Mouse (Mus musculus): Measurements from ENCODE around the gene Sema3c. TPM values are rescaled to one million over a fixed set of nuclear protein-coding genes. Genes with fewer than 3 reads are reported as not detected.
"Not testable (repeated sequence)": the region's sequence is repeated elsewhere in the genome, so short reads cannot be mapped to it uniquely, and the experiment has no call there.

The Sema3c gene
- under 1 TPM in 1 of 3 experiments, not detected in 2; 0.21 TPM for polyA plus RNA-seq (2017; shearing (Covaris generic))

DNA sequence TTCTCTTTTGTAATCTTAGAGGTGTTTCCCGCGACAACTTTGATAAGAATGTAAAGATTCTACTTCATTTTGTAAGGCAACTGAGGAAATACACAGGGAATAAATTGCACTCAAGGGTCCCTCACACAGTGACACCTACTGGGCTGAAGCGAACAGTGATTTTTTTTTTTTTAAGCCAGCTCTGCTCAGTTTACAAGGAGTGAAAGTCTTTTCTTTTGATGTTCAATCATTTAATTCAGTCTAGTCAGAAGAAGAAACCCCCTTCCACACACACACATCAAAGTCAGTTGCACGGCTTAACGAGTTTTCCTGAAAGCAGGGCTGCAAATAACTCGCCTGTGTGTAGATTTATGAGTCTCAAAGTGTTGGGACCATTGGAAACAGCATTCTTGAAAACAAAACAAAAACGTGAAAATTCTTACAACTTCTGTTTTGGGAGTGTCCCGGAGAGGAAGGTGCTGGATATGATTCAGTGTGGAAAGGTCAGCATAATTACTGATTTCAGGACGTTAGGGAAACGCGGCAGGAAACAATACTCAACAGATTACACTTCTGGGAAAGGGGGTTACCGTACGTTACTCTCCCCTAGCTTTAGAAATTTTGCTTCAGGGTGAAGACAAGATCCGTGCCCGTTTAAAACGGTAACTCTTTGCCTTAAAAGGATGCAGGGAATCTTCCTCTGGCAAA, at the start of gene Sema3c:
Gene Sema3c (plus strand): TSS at position 588 of the 687 bp plus-strand sequence.
- no peak for ATAC-seq

DNA sequence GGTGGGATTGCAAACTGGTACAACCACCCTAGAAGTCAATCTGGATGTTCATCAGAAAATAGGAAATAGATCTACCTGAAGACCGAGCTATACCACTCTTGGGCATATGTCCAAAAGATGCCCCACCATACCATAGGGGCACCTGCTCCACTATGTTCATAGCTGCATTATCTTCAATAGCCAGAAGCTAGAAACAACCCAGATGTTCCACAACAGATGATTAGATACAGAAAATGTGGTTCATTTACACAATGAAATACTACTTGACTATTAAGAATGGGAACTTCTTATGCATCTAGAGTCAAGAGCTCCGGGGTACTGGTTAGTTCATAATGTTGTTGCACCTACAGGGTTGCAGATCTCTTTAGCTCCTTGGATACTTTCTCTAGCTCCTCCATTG, 42.9 kb upstream of the Sema3c start:
- not testable (repeated sequence) for ATAC-seq

DNA sequence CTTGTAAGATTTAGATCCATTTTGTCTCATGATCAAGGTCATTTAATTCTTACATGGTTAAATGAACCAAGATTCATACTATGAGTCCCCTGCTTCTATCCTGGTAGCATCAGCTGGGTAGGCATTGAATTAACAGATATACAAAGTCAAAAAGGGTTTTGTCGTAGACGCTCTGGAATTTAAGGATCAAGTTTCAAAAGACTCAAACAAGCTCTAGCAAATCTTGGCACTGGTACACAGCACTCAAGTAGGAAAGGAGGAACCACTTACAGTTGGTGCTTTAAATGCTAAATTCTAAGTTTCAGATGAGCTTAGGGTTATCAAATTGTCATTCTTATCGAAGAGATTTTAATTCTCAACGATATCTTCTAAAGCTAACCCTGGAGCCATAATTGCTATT, 30.9 kb upstream of the Sema3c start:
- no peak for ATAC-seq

DNA sequence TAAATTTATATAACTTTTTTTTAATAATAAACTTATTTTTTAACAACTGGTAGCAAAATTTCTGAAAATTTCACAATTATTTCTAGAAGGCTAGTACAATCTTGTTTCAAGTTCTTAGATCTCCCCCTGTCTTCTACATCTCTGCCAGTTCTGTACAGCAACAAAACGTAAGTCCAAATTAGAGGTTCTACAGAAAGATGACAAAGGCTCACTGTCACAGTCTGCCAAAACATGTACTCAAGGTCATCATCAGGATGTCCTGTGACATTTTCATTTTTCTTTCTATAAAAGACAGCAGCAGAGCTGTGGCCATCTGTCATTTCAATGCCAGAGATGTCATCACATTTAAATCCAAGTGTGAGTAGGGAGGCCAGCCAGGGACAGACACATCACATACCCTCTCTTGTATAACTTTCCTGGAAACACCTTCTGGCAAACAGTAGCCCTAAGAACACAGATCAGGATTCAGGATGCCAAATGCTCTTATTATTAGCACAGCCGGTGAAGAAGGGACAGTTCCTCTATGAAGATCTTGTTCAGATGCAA, 29.1 kb upstream of the Sema3c start:
- ATAC-seq = no peak

DNA sequence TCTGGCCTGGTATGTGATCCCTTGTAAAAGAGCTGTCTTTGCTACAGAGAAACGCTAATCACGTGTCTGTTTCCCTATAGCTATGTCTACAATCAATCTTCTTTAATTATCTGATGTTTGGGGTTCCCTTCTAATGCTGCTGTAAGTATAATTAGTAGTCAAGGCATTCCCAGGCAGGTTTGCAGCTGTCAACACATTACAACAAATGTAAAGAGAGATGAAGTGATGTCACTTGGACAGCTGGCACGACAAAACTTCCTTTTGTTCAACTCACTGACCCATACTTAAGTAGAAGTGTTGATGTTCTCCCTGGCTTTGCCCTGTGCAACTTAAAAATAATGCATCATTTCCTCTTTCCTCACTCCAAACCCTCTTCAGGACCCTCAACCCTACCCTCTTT, 22.4 kb upstream of the Sema3c start:
- no peak for ATAC-seq

DNA sequence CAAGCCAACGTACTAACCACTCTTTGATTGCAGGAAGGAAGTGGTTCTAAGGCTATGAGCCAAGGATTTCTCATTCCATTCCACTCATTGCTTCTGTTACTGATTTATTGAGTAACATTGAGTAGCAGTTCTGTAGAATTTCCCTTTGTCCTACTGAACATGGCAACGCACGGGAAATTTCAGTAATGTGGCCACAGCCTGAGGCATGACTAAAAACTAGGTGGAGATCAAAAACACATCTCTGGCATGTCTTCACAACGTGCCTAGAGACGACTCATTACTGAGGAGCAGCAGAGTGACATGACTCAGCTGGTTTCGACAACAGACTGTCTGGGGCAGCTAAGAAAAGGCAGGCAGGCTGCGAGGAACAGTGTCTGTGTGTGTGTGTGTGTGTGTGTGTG, 18.0 kb upstream of the Sema3c start:
- no peak for ATAC-seq

DNA sequence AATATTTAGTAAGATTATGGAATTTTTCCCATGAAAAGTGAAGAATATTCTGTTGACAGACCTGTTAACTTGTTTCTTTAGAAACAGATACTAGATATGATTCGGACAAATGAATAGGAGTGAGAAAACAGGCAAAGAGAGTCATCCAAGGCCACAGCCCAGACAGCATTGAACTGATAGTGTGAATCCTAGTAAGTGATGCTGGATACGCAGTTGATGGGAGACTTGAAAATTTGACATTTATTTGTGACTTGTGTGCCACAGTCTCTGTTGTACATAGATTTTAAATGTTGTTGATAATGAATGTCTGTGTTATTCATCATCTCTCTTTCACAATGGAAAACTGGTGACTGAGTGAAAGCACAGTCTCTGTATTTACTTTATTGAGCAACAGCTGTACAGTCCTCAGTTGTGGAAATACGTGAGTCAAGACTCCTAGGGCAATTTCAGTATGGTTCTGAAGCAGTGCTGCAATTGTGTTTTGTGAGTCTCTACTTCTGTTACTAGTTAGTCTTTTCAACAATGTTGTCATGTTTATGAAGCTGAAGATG, 17.3 kb upstream of the Sema3c start:
- ATAC-seq = no peak

DNA sequence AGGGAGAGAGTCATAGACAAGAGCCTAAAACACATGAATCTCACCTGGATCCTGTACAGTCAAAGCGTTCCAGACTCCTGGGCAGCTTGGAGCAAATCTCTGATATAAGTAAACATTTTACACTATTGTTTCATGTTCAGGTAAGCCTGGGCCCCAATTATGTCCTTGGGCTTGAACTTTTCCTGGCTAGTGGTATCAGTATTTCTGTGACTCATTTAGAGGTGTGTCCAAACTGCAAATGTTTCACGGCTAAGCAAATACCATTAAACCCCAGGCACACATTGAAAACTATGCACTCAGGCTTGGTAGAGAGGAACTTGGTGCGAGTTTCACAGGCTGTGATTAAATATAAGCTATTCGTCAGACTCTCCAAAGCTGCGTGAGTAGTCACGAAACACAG, 2.5 kb upstream of the Sema3c start:
- no peak for ATAC-seq

DNA sequence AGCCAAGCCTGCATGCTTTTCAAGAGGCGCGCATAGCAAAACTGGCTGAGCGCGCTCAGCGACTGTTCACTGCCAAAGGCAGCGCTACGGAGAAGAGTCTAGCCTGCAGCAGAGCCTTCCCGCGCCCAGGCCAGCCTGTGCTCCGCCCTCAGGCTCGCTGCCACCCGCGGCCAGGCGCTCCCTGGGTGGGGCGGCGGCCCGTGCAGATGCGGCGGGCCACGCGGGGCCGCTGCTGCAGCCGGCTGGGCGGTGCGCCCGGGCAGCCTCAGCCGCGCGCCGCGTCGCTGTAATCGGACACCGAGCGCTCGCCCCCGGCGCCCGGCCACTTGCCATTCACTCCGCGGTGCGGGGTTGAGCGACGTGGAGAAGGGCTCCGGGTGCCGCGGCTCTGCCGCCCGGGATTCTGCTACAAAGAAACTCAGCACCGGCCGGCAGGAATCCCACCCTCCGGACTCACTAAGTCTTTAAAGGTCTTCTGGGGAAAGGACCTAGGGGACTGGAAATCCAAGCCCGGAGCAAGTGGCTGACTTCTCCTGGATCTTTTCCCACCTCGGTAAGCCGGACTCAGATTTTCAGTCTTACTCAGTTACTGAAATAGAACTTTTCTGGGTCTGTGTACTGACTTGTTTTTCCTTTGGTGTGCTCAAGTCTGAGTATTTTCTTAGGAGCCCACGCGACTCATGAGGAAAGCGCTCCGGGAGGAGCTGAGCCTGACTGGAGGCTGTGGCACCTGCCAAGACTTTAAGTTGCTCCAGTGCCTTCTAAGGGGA, 517 bp downstream of the Sema3c start:
- ATAC-seq = no peak

DNA sequence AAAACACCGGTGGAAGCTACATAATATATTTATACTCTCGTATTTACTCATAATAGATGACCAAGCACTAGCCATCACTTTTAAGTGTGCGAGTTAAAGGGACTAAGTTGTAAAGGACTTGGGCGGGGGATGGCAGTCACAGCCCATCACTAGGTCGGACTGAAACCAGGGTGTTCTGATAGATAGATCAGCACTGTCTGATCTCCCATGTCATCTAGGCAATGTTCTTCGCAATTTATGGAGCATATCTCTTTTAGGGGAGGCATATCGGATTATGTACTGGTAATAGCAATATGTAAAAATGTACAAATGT, 1.1 kb downstream of the Sema3c start:
- ATAC-seq = no peak

DNA sequence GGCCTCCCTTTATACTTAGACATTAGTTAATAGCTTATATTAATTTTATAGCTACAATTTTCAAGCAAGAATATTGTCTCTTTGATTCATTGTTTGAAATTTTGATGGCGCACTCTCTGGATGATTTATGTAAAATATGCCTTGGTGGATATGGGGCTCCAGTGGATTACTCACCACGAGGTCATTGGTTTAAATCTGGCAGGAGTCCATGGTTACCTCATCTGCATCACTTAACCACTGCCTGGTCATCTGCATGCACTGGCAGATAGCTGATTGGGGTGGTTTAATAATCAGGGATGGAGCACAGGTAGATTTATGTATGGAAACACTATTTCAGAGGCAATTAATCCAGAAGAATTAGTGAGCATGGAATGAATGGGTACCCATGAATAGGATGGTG, 2.0 kb downstream of the Sema3c start:
- ATAC-seq = no peak

DNA sequence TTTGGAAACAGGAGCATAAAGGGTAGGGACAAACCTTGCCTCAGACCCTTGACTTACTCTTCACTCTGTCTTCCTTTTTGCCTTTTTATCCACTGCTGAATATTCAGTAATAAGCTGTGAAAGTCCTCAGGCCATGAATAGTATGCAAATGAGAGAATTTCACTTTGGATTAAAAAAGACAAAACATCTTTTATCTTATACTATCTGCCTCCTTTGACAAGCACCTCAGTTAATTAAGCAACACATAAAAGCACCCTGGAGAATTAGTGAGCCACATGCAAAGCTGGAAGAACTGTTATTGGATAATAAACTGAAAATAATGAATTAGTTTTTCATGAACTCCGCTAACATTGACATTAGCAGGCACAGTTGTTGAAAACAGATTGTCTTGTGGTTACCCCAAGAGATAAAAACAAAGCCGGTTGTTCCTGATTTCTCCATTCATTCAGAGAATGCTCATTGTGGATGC, 8.0 kb downstream of the Sema3c start:
- no peak for ATAC-seq

DNA sequence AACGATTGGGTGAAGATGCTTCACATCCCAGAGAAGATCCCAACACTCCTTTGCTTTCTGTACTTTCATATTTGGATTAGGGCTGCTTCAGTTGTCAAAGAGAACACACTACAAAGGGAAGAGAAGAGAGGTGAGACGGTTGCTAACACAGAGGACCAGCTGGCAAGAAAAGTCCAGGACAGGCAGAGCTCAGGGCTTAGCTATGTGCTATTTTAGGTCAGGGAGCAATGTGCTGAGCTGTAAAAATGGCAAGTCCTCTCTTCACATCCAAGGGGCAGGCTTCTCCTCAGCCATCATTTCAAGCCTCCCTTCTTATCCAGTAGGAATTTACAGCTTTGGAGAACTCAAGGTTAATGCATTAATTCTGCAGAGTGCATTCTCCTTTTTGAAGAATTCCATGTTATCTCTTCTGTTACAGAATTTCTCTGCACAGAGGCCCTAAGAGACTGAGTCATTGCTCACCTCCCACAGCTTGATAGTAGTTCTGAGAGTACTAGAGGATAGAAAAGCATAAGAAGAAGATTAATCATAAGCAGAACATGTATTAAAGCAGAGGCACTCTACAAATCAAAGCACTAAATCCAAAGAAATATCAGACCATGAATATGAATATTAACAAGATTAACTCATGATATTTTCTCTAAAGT, 10.3 kb downstream of the Sema3c start:
- ATAC-seq = no peak

DNA sequence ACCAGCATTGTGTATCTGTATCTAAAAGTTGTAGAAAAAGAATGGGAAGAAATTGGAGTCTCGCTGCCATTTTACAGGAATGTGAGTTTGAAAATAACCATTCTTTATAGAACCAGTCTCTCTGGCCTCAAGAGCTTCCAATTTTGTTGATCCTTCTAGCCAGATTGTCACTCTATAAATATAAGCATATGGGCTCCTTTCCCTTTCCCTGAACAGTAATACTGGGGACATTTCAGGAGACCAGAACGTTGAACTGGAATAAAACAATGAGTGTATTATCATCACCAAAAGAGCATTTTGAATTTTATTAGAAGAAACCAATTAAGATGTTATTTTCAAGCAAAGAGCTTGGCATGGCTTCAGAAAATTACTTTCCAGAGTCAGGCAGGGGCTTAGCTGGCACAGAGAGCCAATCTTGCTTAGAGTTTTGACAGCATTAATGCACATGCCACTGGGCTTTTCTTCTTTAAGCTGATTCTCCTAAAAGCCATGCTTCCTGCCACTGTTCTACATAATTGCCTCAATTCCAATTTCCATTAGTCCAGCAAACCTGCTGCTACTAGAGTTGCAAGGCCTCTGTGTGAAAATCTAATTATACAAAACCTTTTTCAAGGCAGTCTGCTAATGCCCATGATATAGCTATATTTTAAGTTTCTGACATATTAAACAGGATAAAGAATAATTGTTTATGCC, 12.6 kb downstream of the Sema3c start:
- ATAC-seq = no peak

DNA sequence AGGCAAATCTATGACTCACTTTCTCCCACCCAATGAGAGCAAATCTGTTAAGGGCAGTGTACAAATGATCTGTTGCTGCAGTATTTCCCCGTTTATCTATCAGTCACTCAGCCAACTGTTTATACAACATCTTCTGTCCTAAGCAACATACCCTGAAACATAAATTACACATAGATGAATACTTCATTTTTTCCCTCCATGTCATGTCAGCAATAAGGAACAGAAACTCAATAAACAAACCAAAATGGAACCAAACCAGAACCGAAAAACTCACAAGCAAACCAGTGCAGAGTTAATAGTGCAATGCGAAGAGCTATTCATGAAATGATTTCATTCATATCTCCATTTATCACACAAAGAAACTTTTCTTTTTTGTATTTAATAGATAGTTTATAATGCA, 17.8 kb downstream of the Sema3c start:
- no peak for ATAC-seq

DNA sequence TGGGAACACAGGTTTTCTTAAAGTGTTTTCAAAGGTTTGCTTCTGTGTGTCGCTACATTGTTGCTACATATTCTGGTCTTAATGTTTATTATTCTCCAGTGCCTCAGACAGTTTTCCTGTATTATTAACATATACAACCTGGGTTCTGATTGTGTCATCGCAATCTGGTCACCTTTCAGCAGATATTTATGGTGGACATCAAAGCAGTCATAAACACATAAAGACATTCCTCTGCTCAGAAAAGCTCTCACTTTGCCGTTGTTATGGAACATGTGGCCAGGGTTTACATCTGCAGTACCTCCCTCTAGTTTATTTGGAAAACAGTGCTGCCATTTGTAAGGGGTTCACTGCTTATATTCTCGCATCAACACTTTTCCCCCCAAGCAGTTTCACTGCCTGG, 27.6 kb downstream of the Sema3c start:
- ATAC-seq = no peak

DNA sequence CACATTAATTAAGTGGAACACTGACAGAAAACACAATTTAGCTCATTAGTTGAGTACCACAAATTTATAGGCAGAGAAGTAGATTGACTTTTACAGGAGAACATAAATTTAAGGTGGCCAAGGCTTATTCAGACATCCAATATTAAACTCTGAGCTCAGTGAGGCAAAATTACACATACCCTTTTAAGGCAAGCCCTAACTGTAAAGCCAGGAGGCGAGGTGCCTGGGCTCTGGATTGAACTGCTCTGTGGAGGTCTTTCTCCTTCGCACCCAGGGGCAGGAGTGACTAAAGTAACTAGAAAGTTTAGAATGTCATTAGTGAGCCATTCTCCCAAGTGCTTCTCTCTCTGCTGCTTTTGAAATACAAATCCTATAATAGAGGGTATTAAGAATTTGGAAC, 46.5 kb downstream of the Sema3c start:
- no peak for ATAC-seq

DNA sequence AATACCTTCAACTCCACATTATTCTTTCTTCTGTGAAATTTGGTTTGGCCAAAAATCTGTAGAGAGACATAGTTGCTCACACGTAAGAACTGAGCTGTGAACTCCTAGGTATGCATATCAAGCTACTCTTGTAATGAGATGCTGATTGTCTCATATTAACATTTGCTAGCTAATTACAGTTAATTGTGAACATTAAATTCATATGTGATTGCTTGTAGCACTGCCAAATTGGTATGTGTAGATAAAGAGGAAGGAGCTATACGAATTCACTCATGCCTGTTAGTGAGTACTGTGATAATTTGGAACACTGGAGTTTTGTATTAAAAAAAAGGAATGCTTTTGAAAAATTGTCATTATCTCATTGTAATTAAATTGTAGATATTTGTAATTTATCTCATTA, 48.5 kb downstream of the Sema3c start:
- ATAC-seq = no peak

DNA sequence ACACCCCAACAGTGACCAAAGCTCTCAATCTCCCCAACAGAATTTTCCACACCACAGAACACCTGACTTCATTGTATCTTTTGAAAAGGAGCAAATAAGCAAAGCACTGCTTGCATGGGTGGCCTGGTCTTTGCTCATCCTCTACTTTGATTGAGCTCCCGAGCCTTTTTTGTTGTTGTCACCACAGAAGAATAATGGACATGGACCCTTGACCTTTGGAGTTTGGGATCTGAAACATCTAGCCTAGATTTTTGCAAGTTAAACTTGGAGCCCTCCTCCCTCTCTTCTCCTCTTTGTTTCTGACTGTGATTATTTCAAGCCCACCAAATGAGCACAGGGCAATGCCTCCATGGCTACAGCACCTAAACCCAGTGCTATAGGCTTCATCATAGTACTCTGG, 54.5 kb downstream of the Sema3c start:
- no peak for ATAC-seq

DNA sequence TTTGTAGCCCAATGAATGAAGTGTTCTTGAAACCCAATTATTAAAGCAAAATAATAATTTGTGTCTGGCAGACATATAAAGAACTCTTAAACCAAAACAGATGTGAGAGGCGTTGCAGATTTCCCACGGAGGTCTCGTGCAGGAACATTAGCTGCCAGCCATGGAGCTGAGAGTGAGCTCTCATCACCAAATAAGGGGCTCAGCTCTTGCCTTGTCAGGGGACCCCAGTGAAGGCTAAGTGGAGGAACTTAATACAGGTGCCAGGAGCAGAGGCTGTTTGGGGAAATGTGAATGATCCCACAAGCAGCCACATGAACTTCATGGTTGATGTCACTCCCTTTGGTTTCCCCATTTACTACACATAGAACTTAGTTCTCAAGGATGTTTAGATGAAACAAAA, 55.5 kb downstream of the Sema3c start:
- ATAC-seq = no peak

DNA sequence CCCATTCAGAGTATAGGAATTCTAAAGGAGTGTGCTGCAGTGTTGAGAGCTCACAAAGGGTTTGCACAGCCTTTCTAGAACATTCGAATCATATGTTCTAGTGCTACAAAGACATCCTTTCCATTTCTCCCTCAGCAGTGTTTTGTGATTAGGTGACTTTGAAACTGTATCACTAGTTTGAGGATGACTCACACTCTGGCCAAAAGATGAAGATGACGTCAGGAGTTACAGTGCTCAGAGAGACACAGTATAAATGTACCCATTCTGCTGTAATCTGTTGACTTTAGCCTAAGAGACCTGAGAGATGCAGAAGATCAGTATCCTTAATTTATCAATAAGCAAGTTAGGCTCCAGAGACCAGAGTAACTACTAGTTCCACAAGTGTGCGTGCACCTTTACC, 65.4 kb downstream of the Sema3c start:
- no peak for ATAC-seq

DNA sequence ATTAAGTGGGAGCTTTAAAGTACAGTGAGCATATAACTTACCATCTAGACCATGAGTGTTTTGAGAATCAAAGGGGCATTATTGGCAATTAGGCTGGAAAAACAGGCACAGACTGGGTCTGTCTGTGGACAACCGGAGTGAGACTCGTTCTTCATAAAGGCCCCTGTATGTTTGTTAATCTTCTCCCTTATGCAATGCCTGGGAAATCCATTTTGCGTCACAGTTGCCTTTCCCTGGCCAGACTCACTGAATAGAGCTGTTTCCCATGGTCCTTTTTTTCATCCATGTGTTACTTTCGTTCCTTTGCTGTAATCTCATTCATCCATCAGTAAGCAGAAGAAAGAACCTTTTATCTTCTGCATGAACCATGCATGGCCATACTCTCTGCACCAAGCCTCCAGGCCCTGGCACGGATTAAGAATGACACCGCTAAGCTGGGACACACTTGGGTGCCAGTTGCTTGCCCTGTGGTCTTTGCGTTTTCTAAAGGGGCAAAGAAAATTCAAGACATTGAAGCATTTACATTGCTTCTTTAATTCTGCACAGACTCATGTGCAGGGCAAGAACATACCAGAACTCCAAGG, 73.7 kb downstream of the Sema3c start:
- no peak for ATAC-seq

All from inflammation-experienced regulatory T-cells, adult 6 months (primary cell).